Mouse (Mus musculus) bone marrow macrophage, adult 2 months (primary cell): Measurements from ENCODE around the gene Homer1. TPM values are rescaled to one million over a fixed set of nuclear protein-coding genes. Genes with fewer than 3 reads are reported as not detected.

ENCODE experiments used
- H3K27ac ChIP-seq: 2 replicates; pipeline ENCODE4 v1.5.1; 2012; ENCODE audit warnings: low read depth, low read length; ENCODE audit not compliant: insufficient read depth
- H3K4me1 ChIP-seq: 2 replicates; pipeline ENCODE4 v1.6.1; 2012; ENCODE audit warnings: low read length; ENCODE audit not compliant: control insufficient read depth, insufficient read depth
- H3K4me3 ChIP-seq: 2 replicates; pipeline ENCODE4 v1.5.1; 2012; ENCODE audit warnings: mild to moderate bottlenecking, low read length, moderate library complexity; ENCODE audit not compliant: insufficient read depth
- CTCF ChIP-seq: IDR thresholded peaks from 2 replicates; pipeline ENCODE4 v1.5.1; 2012; ENCODE audit warnings: low read depth, mild to moderate bottlenecking, low read length, moderate library complexity
- POLR2A ChIP-seq: IDR thresholded peaks from 2 replicates; pipeline ENCODE4 v1.6.1; 2012; ENCODE audit warnings: mild to moderate bottlenecking, low read depth, low read length, borderline replicate concordance
- polyA plus RNA-seq: library from polyadenylated mRNA; stranded (reverse); fragments of >200 nt; gene quantifications from 2 replicates; pipeline ENCODE4 v1.2.4, GENCODE M21; 2012; ENCODE audit not compliant: missing spikeins, insufficient read depth, insufficient read length

The Homer1 gene
- polyA plus RNA-seq, 1 experiment = 7.4 TPM

GRCm38 (mm10) chr13:93304251-93305001 is 5.0 kb downstream of the Homer1 start:
- TF ChIP-seq CTCF (no peak), POLR2A (no peak)
- Histone ChIP-seq H3K4me1 (peaks cover 10% of the 10 kb centered on the region), H3K27ac (0 out of 2 replicates have a peak overlapping the region, but pooled peaks have one; percentile 6)

GRCm38 (mm10) chr13:93305149-93305548 is 5.7 kb downstream of the Homer1 start:
- Histone ChIP-seq H3K4me1 (peaks cover 10% of the 10 kb centered on the region), H3K4me3 (peak overlapping the region; percentile 95), H3K27ac (no peak overlapping the region)
- no peak for TF ChIP-seq CTCF
- no peak for TF ChIP-seq POLR2A

More at GRCm38 (mm10) chr13:93304251-93305001, 5.0 kb downstream of the Homer1 start:
- H3K4me3 ChIP-seq = peak overlapping the region; percentile 95

GRCm38 (mm10) chr13:93305636-93306035 is 6.2 kb downstream of the Homer1 start:
- TF ChIP-seq POLR2A (no peak), CTCF (no peak)
- H3K27ac ChIP-seq = no peak overlapping the region
- no peak overlapping the region for H3K4me3 ChIP-seq
- peaks cover 10% of the 10 kb centered on the region for H3K4me1 ChIP-seq

GRCm38 (mm10) chr13:93306545-93306944 is 7.1 kb downstream of the Homer1 start:
- H3K4me3 ChIP-seq = no peak overlapping the region
- peaks cover 10% of the 10 kb centered on the region for H3K4me1 ChIP-seq
- TF ChIP-seq CTCF (no peak), POLR2A (no peak)

GRCm38 (mm10) chr13:93307700-93308099 is 8.3 kb downstream of the Homer1 start:
- TF ChIP-seq POLR2A (no peak), CTCF (no peak)
- no peak overlapping the region for H3K27ac ChIP-seq
- no peak overlapping the region for H3K4me3 ChIP-seq
- H3K4me1 ChIP-seq = peaks cover 7% of the 10 kb centered on the region; the same call in 1 of the 2 replicates

More at GRCm38 (mm10) chr13:93306545-93306944, 7.1 kb downstream of the Homer1 start:
- H3K27ac ChIP-seq = no peak overlapping the region

GRCm38 (mm10) chr13:93309295-93309694 is 9.9 kb downstream of the Homer1 start:
- Histone ChIP-seq H3K4me3 (no peak overlapping the region), H3K4me1 (peaks cover 7% of the 10 kb centered on the region; the same call in 1 of the 2 replicates), H3K27ac (no peak overlapping the region)
- no peak for TF ChIP-seq CTCF
- no peak for TF ChIP-seq POLR2A

- Histone ChIP-seq H3K4me1 (0 out of 2 replicates have a peak, but pooled peaks cover 2% of the 10 kb centered on the region), H3K27ac (no peak overlapping the region), H3K4me3 (no peak overlapping the region)
- no peak for TF ChIP-seq POLR2A
- no peak for TF ChIP-seq CTCF
These were observed 13.1 kb downstream of the Homer1 start for GRCm38 (mm10) chr13:93312518-93312917.

GRCm38 (mm10) chr13:93314322-93314721 is 14.9 kb downstream of the Homer1 start:
- no peak overlapping the region for H3K4me3 ChIP-seq
- H3K4me1 ChIP-seq = 0 out of 2 replicates have a peak, but pooled peaks cover 2% of the 10 kb centered on the region
- TF ChIP-seq POLR2A = no peak
- no peak for TF ChIP-seq CTCF

GRCm38 (mm10) chr13:93320089-93320488 is 20.7 kb downstream of the Homer1 start:
- no peaks in the 10 kb centered on the region for H3K4me1 ChIP-seq
- H3K27ac ChIP-seq = no peak overlapping the region
- no peak overlapping the region for H3K4me3 ChIP-seq
- TF ChIP-seq CTCF = no peak
- TF ChIP-seq POLR2A = no peak

More at GRCm38 (mm10) chr13:93314322-93314721, 14.9 kb downstream of the Homer1 start:
- H3K27ac ChIP-seq = no peak overlapping the region

- Histone ChIP-seq H3K27ac (no peak overlapping the region), H3K4me1 (no peaks in the 10 kb centered on the region), H3K4me3 (no peak overlapping the region)
- TF ChIP-seq POLR2A (no peak), CTCF (no peak)
These were observed 26.9 kb downstream of the Homer1 start for GRCm38 (mm10) chr13:93326326-93326725.

- Histone ChIP-seq H3K4me3 (no peak overlapping the region), H3K27ac (no peak overlapping the region), H3K4me1 (no peaks in the 10 kb centered on the region)
- no peak for TF ChIP-seq POLR2A
These were observed 32.3 kb downstream of the Homer1 start for GRCm38 (mm10) chr13:93331721-93332120.
